Mouse (Mus musculus) testis, adult 2 months (tissue): ENCODE results near the gene Tle2. TPM values are rescaled to one million over a fixed set of nuclear protein-coding genes. Genes with fewer than 3 reads are reported as not detected.

ENCODE experiments used
- H3K27ac ChIP-seq: fragments of 200-500 bp; 2 replicates; pipeline ENCODE4 v1.5.1; 2012; ENCODE audit warnings: low read depth, low read length; ENCODE audit not compliant: control insufficient read depth, insufficient read depth
- H3K27me3 ChIP-seq: fragments of 200-500 bp; 2 replicates; pipeline ENCODE4 v1.6.1; 2012; ENCODE audit warnings: mild to moderate bottlenecking, low read length, moderate library complexity; ENCODE audit not compliant: control insufficient read depth, insufficient read depth
- H3K36me3 ChIP-seq: fragments of 200-500 bp; 2 replicates; pipeline ENCODE4 v1.6.1; 2012; ENCODE audit warnings: mild to moderate bottlenecking, low read length; ENCODE audit not compliant: control insufficient read depth, insufficient read depth
- H3K4me1 ChIP-seq: fragments of 200-500 bp; 2 replicates; pipeline ENCODE4 v1.6.1; 2012; ENCODE audit warnings: low read length; ENCODE audit not compliant: control insufficient read depth, insufficient read depth
- H3K4me3 ChIP-seq: fragments of 200-500 bp; 2 replicates; pipeline ENCODE4 v1.5.1; 2012; ENCODE audit warnings: low read depth, mild to moderate bottlenecking, low read length, moderate library complexity, mixed read lengths; ENCODE audit not compliant: control insufficient read depth
- CTCF ChIP-seq: fragments of 200-500 bp; IDR thresholded peaks from 2 replicates; pipeline ENCODE4 v1.5.1; 2012; ENCODE audit warnings: low read depth, mild to moderate bottlenecking, inconsistent platforms, low read length, moderate library complexity; ENCODE audit not compliant: control insufficient read depth, insufficient read depth, insufficient replicate concordance
- POLR2A ChIP-seq: fragments of 200-500 bp; IDR thresholded peaks from 2 replicates; pipeline ENCODE4 v1.6.1; 2012; ENCODE audit warnings: low read depth, mild to moderate bottlenecking, inconsistent platforms, low read length, moderate library complexity; ENCODE audit not compliant: control insufficient read depth
- polyA plus RNA-seq: library from polyadenylated mRNA; depleted of rRNA; stranded (reverse); fragments of >200 nt; gene quantifications from 2 replicates; pipeline ENCODE4 v1.2.3, GENCODE M21; 2012

Tle2 gene
- polyA plus RNA-seq, 1 experiment = 19.0 TPM

DNA sequence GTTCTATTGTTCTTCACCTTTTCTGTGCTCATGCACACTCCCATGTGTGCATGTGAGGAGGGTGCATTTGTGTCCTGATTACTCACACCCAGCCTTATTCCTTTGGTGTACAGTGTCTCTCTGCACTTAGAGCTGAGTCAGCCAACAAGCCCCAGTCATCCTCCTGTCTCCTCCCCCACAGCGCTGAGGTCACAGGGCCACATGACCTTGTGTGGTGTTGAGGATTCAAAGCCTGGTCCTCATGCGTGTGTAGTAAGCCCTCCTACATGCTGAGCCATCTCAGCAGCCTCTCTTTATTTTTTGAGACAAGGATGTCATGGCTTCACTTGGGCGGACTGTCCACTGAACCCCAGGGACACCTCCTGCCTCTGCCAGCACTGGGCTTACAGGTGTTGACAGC lies 38.4 kb downstream of the Tle2 start:
- Histone ChIP-seq H3K27me3 (no peaks in the 10 kb centered on the region), H3K27ac (no peak overlapping the region), H3K36me3 (no peaks in the 10 kb centered on the region), H3K4me3 (no peak overlapping the region), H3K4me1 (no peaks in the 10 kb centered on the region)
- TF ChIP-seq CTCF = no peak
- no peak for TF ChIP-seq POLR2A

DNA sequence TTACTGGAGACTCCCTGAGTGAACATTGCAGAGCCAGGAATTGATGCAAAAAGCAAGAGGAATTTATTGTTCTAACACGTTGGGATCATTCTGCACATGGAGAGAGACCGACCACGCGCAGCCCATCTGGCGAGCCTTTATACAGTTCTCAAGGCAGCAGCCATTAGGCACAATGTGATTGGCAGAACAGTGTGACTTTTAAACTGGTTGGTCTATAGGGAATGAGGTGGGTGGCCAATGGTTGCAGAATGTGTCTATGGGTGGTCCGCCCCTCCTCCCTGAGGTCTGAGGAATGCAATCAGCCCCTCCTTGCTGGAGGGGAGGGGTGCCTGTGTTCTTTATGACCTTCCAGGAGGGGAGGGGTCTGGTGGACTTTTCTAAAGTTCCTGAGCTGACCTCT lies 41.1 kb downstream of the Tle2 start:
- Histone ChIP-seq H3K4me1 (no peaks in the 10 kb centered on the region; the same call in 1 of the 2 replicates), H3K4me3 (no peak overlapping the region), H3K36me3 (no peaks in the 10 kb centered on the region), H3K27ac (no peak overlapping the region), H3K27me3 (no peaks in the 10 kb centered on the region)
- TF ChIP-seq POLR2A (no peak), CTCF (no peak)

DNA sequence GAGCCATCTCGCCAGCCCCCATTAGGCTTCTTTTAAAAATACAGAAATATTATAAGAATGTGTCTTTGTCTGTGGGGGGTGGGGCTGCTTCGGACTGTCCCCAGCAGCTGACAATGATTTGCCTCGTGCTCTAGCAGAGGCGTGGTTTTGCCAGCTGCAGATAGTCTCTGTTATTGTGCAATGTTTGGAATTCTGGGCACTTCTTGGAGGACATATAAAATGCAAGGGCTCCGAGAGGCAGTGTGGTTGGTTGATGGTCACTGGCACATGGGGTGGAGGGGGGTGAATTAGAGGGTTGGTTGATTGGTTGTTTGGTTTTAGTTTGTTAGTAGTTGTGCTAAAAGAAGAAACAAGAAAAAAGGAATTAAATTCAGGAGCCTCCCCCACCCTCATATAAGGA lies 45.6 kb downstream of the Tle2 start:
- H3K36me3 ChIP-seq = no peaks in the 10 kb centered on the region; the same call in 1 of the 2 replicates
- H3K4me3 ChIP-seq = no peak overlapping the region
- TF ChIP-seq CTCF = no peak
- TF ChIP-seq POLR2A = no peak
- no peaks in the 10 kb centered on the region for H3K27me3 ChIP-seq
- peaks cover 17% of the 10 kb centered on the region for H3K4me1 ChIP-seq
- H3K27ac ChIP-seq = no peak overlapping the region

DNA sequence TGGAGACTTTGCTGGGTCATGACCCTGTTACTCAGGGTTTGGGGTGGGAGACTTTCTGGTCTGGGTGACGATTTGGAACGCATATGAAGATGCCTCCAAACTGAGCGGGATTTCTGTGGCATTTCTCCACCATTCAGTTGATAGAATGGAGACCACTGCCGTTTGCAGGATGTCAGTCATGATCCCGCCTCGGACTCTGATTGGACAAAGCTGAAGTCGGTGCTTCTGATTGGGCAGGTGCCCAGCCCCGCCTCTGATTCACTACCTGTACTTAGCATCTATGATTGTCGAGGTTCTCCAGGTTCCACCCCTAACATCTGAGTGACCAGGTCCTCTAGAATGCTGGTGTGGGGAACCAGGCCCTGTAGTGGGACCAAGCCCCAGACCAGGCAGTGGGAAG lies 46.4 kb downstream of the Tle2 start:
- H3K4me1 ChIP-seq = peaks cover 17% of the 10 kb centered on the region
- H3K27ac ChIP-seq = no peak overlapping the region
- H3K4me3 ChIP-seq = no peak overlapping the region
- H3K36me3 ChIP-seq = no peaks in the 10 kb centered on the region; the same call in 1 of the 2 replicates
- no peaks in the 10 kb centered on the region for H3K27me3 ChIP-seq
- no peak for TF ChIP-seq POLR2A
- no peak for TF ChIP-seq CTCF

DNA sequence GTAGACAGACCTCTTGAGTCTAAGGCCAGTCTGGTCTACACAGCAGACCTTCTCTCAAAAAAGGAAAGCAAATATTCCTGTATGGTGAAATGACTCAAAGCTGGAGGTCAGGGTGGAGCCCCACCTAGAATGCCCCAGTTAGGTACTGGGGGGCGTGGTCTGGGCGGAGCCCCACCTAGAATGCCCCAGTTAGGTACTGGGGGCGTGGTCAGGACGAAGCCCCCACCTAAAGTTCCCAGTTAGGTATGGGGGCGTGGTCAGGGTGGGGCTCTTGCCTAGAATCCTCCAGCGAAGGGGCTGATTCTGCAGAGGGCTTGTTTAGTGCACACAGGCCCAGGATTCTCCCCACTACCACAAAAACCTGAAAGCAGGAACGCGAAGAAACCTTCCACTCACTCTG lies 49.1 kb downstream of the Tle2 start:
- H3K4me3 ChIP-seq = no peak overlapping the region
- H3K36me3 ChIP-seq = no peaks in the 10 kb centered on the region; the same call in 1 of the 2 replicates
- no peak overlapping the region for H3K27ac ChIP-seq
- TF ChIP-seq CTCF (no peak), POLR2A (no peak)
- peaks cover 31% of the 10 kb centered on the region for H3K4me1 ChIP-seq
- H3K27me3 ChIP-seq = no peaks in the 10 kb centered on the region

DNA sequence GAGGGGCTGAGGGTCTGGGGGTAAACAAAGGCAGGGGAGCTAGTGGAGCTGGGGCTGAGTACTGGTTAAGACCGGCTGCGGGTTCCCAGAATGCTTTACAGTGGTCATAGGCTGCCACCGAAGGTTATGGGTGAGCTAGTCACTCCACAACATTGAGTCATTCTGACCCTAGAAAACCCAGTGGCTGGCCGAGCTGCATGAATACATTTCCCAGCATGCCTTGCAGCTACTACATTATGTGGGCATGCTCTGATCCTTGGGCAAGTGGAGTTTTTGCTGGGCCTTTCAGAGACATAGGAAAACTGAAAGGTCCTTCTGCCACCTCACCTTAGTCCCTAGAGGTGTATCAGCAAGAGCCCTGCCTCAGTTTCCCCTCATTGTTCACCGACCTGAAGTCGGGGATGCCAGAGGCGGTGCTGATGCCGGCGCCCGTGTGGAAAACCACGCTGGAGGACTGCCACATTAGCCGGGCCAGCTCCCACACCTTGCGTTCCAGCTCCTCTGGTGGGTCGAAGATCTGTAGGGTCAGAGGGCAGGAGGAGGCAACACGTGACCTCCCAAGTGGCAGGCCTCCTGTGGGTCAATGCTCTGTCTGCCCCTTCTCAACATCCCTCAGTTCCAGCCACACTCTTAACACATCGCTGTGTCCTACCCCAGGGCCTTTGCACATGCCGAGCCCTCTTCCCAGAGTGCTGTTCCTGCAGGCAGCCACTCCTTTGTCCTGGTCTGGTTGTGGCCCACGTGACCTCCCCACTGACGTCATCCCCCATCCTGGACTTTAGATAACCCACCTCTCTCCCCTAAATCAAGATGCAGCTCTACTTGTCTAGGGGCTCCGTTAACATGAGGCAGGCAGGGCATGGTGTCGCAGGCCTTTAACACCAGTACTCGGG lies 52.0 kb downstream of the Tle2 start:
- Histone ChIP-seq H3K36me3 (no peaks in the 10 kb centered on the region; the same call in 1 of the 2 replicates), H3K4me1 (peaks cover 28% of the 10 kb centered on the region), H3K4me3 (peak overlapping the region; percentile 86), H3K27ac (no peak overlapping the region), H3K27me3 (no peaks in the 10 kb centered on the region)
- TF ChIP-seq POLR2A = no peak
- no peak for TF ChIP-seq CTCF

DNA sequence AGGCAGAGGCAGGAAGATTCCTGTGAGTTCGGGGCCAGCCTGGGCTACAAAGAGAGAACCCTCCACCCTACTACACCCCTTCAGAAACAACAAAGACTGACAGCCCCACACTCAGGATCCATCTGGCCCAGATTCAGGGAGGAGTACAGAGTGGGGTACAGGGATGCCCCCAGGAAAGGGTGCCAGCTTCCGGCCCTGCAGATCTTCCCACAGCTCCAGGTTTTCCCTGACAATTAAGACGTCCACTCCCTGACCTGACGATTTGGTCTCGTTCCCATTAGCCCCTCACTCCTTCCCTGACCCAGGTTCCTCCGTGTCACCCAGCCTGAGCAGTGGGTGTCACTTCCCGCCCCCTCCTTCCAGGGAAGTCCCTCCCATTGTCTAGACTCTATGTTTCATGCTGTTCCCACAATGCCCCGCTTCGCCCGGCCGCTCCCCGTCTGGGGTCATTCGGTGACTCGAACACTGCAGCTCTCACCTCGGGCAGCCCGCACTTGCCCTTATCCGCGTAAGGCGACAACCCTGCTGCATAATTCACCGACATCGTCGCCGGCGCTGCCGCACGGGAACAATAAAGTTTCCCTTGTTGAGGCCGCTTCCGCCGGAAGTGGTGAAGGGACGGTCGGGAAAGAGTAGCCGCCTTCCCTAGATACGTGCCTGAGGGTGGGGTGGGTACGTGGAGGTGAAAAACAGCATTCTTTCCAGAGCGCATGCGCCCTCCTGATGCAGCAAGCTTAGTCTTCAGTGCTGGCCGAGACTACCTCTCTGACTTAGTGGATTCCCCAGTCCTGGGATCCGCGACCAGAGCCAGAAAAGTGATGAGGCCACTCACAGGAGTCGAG lies 52.9 kb downstream of the Tle2 start, which contains the start of gene Sirt6:
Sirt6 (minus strand) TSS at position 804 of the 842 bp plus-strand sequence.
- no peaks in the 10 kb centered on the region for H3K36me3 ChIP-seq
- H3K27ac ChIP-seq = peak within 1 kb of the TSS; percentile 68
- H3K4me3 ChIP-seq = peak within 1 kb of the TSS; percentile 86
- H3K27me3 ChIP-seq = no peaks in the 10 kb centered on the region
- peaks cover 26% of the 10 kb centered on the region for H3K4me1 ChIP-seq
- no peak for TF ChIP-seq CTCF
- peak; percentile 85 for TF ChIP-seq POLR2A
